Mouse (Mus musculus): ENCODE measurements around the gene Lamp1. TPM values are rescaled to one million over a fixed set of nuclear protein-coding genes. Genes with fewer than 3 reads are reported as not detected.

The Lamp1 gene
- polyA plus RNA-seq, 1 experiment from 2014 or later = 292 TPM

DNA sequence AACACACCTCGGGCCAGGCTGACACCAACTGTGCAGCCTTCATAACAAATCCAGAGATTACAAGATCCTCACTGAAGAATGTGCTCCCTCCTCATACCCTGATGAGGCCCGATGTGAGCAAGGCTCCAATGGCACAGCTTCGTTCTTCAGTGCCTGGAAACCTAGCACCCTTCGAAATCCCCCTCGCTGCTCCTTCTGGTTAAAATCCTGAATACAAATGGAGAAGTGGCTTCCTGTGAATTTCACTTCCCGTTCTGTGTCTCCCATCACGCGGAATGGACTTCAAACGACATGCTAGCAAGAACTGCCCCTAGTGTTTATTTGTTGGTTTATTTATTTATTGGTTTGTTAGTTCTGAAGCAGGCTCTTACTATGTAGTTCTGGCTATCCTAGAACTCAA is 3.6 kb upstream of the Lamp1 start:
- Histone ChIP-seq H3K9ac (replicated peaks; ENCODE audit: low read length) (no peak overlapping the region), H3K4me3 (replicated peaks; ENCODE audit: low read depth, low read length) (no peak overlapping the region), H3K27me3 (ENCODE audit: control insufficient read depth, insufficient read depth, low read length) (no peaks in the 10 kb centered on the region), H3K4me2 (ENCODE audit: low read length) (no peak overlapping the region), H3K36me3 (ENCODE audit: control insufficient read depth, insufficient read depth, low read length) (peaks cover 7% of the 10 kb centered on the region), H3K9me3 (ENCODE audit: control insufficient read depth, low read length) (no peaks in the 10 kb centered on the region), H3K27ac (replicated peaks; ENCODE audit: low read depth, low read length) (no peak overlapping the region), H3K4me1 (ENCODE audit: control insufficient read depth, insufficient read depth, low read length) (peaks cover 5% of the 10 kb centered on the region; the same call in 1 of the 2 replicates)
- no peak for ATAC-seq (ENCODE audit: low FRiP score, low TSS enrichment)
- WGBS = 74% methylated on average over 9 of the region's 9 CpGs
- DNase-seq = no peak

DNA sequence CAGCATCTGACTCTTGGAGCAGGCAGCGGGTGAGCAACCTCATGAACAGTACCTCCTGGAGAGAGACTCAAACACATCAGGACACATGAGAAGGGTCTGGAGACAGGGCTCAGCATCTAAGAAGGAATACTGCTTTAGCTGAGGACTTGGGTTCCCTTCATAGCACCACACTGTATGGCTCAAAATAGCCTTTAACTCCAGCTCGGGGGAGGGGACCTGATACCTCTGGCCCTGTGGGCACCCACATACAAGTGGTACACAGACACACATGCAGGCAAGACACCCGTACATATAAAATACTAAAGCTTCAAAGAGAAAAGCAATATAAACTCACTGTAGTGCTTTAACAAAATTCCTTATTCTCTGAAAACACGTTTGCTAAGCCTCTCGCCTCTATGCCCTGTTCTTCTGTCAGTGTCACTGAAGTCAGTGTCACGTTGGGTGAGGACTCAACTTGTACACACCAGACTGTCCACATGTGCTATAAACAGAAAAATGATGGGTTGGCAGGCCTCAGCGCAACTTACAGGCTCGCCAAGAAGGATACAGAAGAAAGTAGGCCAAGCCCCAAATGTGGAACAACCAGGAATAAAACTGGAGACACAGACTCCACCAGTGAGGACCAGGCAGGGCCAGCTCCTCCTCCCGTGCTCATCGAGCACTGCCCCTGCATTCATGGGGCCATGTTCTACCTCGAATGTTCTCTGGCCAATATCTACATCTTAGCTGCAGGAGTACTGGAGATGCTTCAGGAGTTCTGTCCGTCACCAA is 2.4 kb upstream of the Lamp1 start:
- Histone ChIP-seq H3K4me2 (ENCODE audit: low read length) (no peak overlapping the region), H3K9me3 (ENCODE audit: control insufficient read depth, low read length) (no peaks in the 10 kb centered on the region), H3K36me3 (ENCODE audit: control insufficient read depth, insufficient read depth, low read length) (peaks cover 7% of the 10 kb centered on the region), H3K9ac (replicated peaks; ENCODE audit: low read length) (no peak overlapping the region), H3K4me3 (replicated peaks; ENCODE audit: low read depth, low read length) (no peak overlapping the region), H3K27me3 (ENCODE audit: control insufficient read depth, insufficient read depth, low read length) (no peaks in the 10 kb centered on the region), H3K4me1 (ENCODE audit: control insufficient read depth, insufficient read depth, low read length) (peaks cover 7% of the 10 kb centered on the region; the same call in 1 of the 2 replicates), H3K27ac (replicated peaks; ENCODE audit: low read depth, low read length) (no peak overlapping the region)
- ATAC-seq (ENCODE audit: low FRiP score, low TSS enrichment) (no peak), DNase-seq (no peak)
- 76% methylated on average over 12 of the region's 12 CpGs for WGBS

DNA sequence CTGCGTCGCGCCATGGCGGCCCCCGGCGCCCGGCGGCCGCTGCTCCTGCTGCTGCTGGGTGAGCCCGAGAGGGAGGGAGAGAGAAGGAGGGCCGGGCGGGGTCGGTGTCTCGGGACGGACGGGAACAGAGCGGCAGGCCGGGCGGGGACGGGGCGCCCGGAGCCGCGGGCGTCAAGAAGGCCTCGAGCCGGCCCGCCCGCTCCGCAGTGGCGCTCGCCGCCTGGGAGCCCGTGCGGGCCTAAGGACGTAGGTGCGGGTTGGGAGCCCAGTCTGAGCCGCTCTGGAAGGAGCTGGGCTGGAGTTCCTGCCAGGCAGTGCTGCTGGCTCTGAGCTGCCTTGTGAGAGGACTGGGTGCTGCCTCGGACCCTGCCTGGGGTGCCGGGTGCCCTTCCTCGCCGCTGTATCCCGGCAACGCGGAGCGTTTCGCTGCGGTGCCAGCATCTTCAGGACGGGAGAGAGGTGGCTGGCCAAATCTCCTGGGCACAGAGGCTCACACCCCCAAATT is 468 bp downstream of the Lamp1 start:
- WGBS = under 1% methylated on average over 43 of the region's 49 CpGs

DNA sequence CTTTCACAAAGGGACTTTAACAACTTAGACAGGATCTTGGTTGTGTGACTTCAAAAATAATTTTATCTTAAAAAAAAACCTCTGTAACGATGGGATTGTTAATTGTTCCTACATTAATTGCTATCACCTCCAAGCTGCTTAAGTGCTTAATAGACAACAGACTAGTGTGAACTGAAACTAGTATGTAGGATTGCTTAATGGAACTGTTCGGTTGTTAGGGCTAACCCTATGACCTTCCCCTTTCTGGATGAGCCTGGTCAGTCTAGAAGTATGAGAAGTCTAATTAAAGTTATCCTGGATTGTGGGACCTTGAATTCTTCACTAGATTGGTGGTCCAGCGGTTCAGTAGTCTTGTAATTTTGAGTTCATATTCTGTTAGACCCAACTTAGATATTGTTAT is 1.7 kb downstream of the Lamp1 start:
- no peak for ATAC-seq (ENCODE audit: low FRiP score, low TSS enrichment)
- Histone ChIP-seq H3K4me2 (ENCODE audit: low read length) (peak overlapping the region; percentile 91), H3K27me3 (ENCODE audit: control insufficient read depth, insufficient read depth, low read length) (no peaks in the 10 kb centered on the region), H3K9me3 (ENCODE audit: control insufficient read depth, low read length) (no peaks in the 10 kb centered on the region), H3K4me1 (ENCODE audit: control insufficient read depth, insufficient read depth, low read length) (peaks cover 11% of the 10 kb centered on the region; the same call in 1 of the 2 replicates), H3K9ac (replicated peaks; ENCODE audit: low read length) (no peak overlapping the region), H3K36me3 (ENCODE audit: control insufficient read depth, insufficient read depth, low read length) (no peaks in the 10 kb centered on the region), H3K4me3 (replicated peaks; ENCODE audit: low read depth, low read length) (no peak overlapping the region), H3K27ac (replicated peaks; ENCODE audit: low read depth, low read length) (no peak overlapping the region)
- WGBS = 92% methylated on average over 3 of the region's 3 CpGs
- no peak for DNase-seq

More for the DNA sequence above, 468 bp downstream of the Lamp1 start:
- Histone ChIP-seq H3K9me3 (ENCODE audit: control insufficient read depth, low read length) (no peaks in the 10 kb centered on the region), H3K4me3 (replicated peaks; ENCODE audit: low read depth, low read length) (peak overlapping the region; percentile 96), H3K27ac (replicated peaks; ENCODE audit: low read depth, low read length) (peak overlapping the region; percentile 68; the same call in 1 of the 2 replicates), H3K27me3 (ENCODE audit: control insufficient read depth, insufficient read depth, low read length) (no peaks in the 10 kb centered on the region), H3K36me3 (ENCODE audit: control insufficient read depth, insufficient read depth, low read length) (peaks cover 1% of the 10 kb centered on the region; the same call in 1 of the 2 replicates), H3K4me2 (ENCODE audit: low read length) (peak overlapping the region; percentile 91), H3K4me1 (ENCODE audit: control insufficient read depth, insufficient read depth, low read length) (peaks cover 11% of the 10 kb centered on the region; the same call in 1 of the 2 replicates), H3K9ac (replicated peaks; ENCODE audit: low read length) (peak overlapping the region; percentile 96)
- DNase-seq (no peak), ATAC-seq (ENCODE audit: low FRiP score, low TSS enrichment) (peak; percentile 76)

DNA sequence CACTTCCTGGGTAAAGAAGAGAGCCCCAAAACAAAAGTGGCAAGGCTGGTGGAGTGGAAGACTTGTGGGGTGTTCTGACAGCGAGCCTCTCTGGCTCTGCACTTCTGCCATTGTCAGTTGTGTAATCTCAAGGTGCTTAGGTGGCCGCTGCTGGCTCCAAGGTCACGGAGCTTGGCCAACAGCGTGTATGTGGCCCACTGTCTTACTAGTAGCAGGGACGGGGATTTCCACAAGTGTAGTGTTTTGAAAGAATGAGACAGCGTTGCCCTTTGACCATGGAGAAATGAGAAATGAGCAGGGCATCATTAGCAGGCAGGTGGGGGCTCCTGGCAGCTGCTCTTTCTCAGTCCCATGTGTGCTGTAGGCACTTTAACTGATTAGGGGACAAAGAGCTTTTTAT is 3.1 kb downstream of the Lamp1 start:
- Histone ChIP-seq H3K9me3 (ENCODE audit: control insufficient read depth, low read length) (no peaks in the 10 kb centered on the region), H3K27me3 (ENCODE audit: control insufficient read depth, insufficient read depth, low read length) (no peaks in the 10 kb centered on the region), H3K36me3 (ENCODE audit: control insufficient read depth, insufficient read depth, low read length) (peaks cover 9% of the 10 kb centered on the region), H3K4me2 (ENCODE audit: low read length) (no peak overlapping the region), H3K9ac (replicated peaks; ENCODE audit: low read length) (no peak overlapping the region), H3K27ac (replicated peaks; ENCODE audit: low read depth, low read length) (no peak overlapping the region), H3K4me3 (replicated peaks; ENCODE audit: low read depth, low read length) (no peak overlapping the region), H3K4me1 (ENCODE audit: control insufficient read depth, insufficient read depth, low read length) (peaks cover 11% of the 10 kb centered on the region; the same call in 1 of the 2 replicates)
- ATAC-seq (ENCODE audit: low FRiP score, low TSS enrichment) = no peak
- no peak for DNase-seq
- WGBS = 78% methylated on average over 6 of the region's 6 CpGs

DNA sequence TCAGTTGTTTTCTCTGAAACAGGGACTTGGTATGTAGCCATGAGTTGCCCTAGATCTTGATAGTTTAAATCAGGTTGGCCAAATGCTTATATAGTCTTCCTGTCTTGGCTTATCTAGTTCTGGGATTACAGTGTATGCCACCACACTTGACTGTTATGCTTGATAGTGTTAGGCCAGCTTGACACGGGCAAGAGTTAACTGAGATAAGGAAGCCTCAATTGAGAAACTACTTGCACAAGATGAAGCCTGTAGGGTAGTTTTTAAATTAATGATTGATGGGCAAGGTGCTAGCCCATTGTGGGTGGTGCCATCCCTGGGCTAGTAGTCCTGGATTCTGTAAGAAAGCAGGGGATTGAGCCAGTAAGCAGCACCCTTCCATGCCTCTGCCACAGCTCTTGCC is 4.6 kb downstream of the Lamp1 start:
- H3K4me3 ChIP-seq (replicated peaks; ENCODE audit: low read depth, low read length) = no peak overlapping the region
- no peak overlapping the region for H3K27ac ChIP-seq (replicated peaks; ENCODE audit: low read depth, low read length)
- no peak for ATAC-seq (ENCODE audit: low FRiP score, low TSS enrichment)
- H3K4me2 ChIP-seq (ENCODE audit: low read length) = no peak overlapping the region
- H3K36me3 ChIP-seq (ENCODE audit: control insufficient read depth, insufficient read depth, low read length) = peaks cover 23% of the 10 kb centered on the region
- no peaks in the 10 kb centered on the region for H3K27me3 ChIP-seq (ENCODE audit: control insufficient read depth, insufficient read depth, low read length)
- WGBS = 87% methylated on average over 1 of the region's 1 CpGs
- peaks cover 11% of the 10 kb centered on the region; the same call in 1 of the 2 replicates for H3K4me1 ChIP-seq (ENCODE audit: control insufficient read depth, insufficient read depth, low read length)
- no peak overlapping the region for H3K9ac ChIP-seq (replicated peaks; ENCODE audit: low read length)
- H3K9me3 ChIP-seq (ENCODE audit: control insufficient read depth, low read length) = no peaks in the 10 kb centered on the region
- DNase-seq = no peak

DNA sequence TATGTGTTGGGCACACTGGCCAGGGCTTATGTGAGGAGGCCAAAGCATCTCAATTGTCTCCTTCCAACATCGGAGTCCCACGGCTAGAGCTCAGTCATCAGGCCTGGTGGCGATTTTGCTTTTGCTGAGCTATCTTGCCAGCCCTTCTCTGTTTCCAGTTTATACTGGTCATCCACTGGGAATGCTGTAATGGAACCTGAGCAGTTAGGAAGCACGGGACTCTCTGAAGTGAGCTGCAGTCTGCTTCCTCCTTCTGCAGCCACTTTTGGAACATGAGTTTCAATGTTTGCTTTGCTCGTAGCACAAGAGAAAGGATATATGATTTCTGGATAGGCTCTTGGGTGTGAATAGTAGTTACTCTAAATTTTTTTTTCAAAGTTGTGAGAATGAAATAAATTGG is 5.4 kb downstream of the Lamp1 start:
- no peaks in the 10 kb centered on the region for H3K27me3 ChIP-seq (ENCODE audit: control insufficient read depth, insufficient read depth, low read length)
- H3K27ac ChIP-seq (replicated peaks; ENCODE audit: low read depth, low read length) = no peak overlapping the region
- no peak overlapping the region for H3K9ac ChIP-seq (replicated peaks; ENCODE audit: low read length)
- no peak overlapping the region for H3K4me3 ChIP-seq (replicated peaks; ENCODE audit: low read depth, low read length)
- no peaks in the 10 kb centered on the region for H3K9me3 ChIP-seq (ENCODE audit: control insufficient read depth, low read length)
- peaks cover 11% of the 10 kb centered on the region; the same call in 1 of the 2 replicates for H3K4me1 ChIP-seq (ENCODE audit: control insufficient read depth, insufficient read depth, low read length)
- ATAC-seq (ENCODE audit: low FRiP score, low TSS enrichment) (no peak), DNase-seq (no peak)
- H3K36me3 ChIP-seq (ENCODE audit: control insufficient read depth, insufficient read depth, low read length) = peaks cover 31% of the 10 kb centered on the region
- WGBS = 96% methylated on average over 5 of the region's 5 CpGs
- no peak overlapping the region for H3K4me2 ChIP-seq (ENCODE audit: low read length)

DNA sequence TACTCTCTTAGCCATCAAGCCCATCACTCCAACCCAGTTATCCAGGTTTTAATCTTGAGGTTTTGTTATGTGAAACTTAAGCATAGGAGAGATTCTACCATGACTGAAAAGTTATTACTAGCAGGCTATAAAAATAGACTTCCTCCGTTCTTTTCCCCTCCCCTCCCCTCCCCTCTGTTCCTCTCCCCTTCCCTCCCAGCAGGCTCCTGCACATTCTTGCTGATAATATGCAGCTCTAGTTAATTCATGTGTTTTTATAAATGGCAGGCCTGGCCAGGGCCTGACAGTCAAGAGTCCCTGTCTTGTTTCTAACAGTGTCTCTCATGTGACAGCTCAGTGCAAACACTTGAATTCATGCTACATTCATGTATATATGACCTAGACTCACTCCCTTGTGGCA is 11.5 kb downstream of the Lamp1 start:
- no peaks in the 10 kb centered on the region for H3K27me3 ChIP-seq (ENCODE audit: control insufficient read depth, insufficient read depth, low read length)
- H3K4me3 ChIP-seq (replicated peaks; ENCODE audit: low read depth, low read length) = no peak overlapping the region
- H3K4me2 ChIP-seq (ENCODE audit: low read length) = no peak overlapping the region
- DNase-seq (no peak), ATAC-seq (ENCODE audit: low FRiP score, low TSS enrichment) (no peak)
- peaks cover 91% of the 10 kb centered on the region for H3K36me3 ChIP-seq (ENCODE audit: control insufficient read depth, insufficient read depth, low read length)
- WGBS = 80% methylated on average over 1 of the region's 1 CpGs
- H3K9me3 ChIP-seq (ENCODE audit: control insufficient read depth, low read length) = no peaks in the 10 kb centered on the region
- H3K9ac ChIP-seq (replicated peaks; ENCODE audit: low read length) = no peak overlapping the region
- H3K4me1 ChIP-seq (ENCODE audit: control insufficient read depth, insufficient read depth, low read length) = no peaks in the 10 kb centered on the region
- H3K27ac ChIP-seq (replicated peaks; ENCODE audit: low read depth, low read length) = no peak overlapping the region

DNA sequence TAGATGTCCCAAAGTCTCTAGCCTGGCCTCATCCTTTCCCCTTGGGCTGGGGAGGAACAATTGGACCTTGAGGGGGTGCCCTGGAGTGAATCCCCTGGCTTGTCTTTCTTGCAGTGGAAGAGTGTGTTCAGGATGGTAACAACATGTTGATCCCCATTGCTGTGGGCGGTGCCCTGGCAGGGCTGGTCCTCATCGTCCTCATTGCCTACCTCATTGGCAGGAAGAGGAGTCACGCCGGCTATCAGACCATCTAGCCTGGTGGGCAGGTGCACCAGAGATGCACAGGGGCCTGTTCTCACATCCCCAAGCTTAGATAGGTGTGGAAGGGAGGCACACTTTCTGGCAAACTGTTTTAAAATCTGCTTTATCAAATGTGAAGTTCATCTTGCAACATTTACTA is 15.3 kb downstream of the Lamp1 start:
- DNase-seq = no peak
- Histone ChIP-seq H3K4me3 (replicated peaks; ENCODE audit: low read depth, low read length) (no peak overlapping the region), H3K9me3 (ENCODE audit: control insufficient read depth, low read length) (no peaks in the 10 kb centered on the region), H3K27me3 (ENCODE audit: control insufficient read depth, insufficient read depth, low read length) (no peaks in the 10 kb centered on the region), H3K4me1 (ENCODE audit: control insufficient read depth, insufficient read depth, low read length) (no peaks in the 10 kb centered on the region), H3K4me2 (ENCODE audit: low read length) (no peak overlapping the region), H3K27ac (replicated peaks; ENCODE audit: low read depth, low read length) (no peak overlapping the region), H3K9ac (replicated peaks; ENCODE audit: low read length) (no peak overlapping the region), H3K36me3 (ENCODE audit: control insufficient read depth, insufficient read depth, low read length) (peaks cover 91% of the 10 kb centered on the region)
- 90% methylated on average over 4 of the region's 4 CpGs for WGBS
- no peak for ATAC-seq (ENCODE audit: low FRiP score, low TSS enrichment)

Measured in midbrain, embryonic 14.5 days (tissue).